Mouse (Mus musculus) right cerebral cortex, postnatal 25 days (tissue): Measurements from ENCODE around the gene Txlna.

Experiments
- DNase-seq: peaks from one replicate; pipeline ENCODE4 v3.0.0; 2022

Gene Txlna

GRCm38 (mm10) chr4:129624281-129625028 lies 16.4 kb downstream of the Txlna start:
- peak; percentile 88 for DNase-seq

DNA sequence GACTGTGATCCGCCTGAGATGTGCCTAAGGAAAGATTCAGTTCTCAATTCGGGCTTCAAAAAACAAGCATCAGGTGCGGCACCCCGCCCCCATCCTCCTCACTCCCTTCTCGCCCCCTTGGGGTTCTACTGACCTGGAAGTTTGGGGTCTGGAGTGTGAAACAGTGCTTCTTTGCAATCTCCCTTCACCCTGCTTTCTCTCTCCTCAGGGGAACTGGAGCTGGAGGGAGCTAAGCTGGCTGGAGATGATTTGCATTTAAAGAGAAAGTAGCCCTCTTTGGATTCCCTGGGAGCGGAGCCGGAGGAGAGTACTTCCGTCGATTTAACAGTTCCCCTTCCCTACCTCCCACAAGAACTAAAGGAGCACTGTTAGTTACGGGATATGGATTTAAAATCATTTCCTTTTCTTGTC lies 17.2 kb downstream of the Txlna start, which contains the start of gene Ccdc28b:
Ccdc28b (minus strand) TSS at position 267 of the 411 bp plus-strand sequence.
- DNase-seq, result peak; percentile 59

- DNase-seq, result no peak
Measured at GRCm38 (mm10) chr4:129622803-129623535, 17.9 kb downstream of the Txlna start.

DNA sequence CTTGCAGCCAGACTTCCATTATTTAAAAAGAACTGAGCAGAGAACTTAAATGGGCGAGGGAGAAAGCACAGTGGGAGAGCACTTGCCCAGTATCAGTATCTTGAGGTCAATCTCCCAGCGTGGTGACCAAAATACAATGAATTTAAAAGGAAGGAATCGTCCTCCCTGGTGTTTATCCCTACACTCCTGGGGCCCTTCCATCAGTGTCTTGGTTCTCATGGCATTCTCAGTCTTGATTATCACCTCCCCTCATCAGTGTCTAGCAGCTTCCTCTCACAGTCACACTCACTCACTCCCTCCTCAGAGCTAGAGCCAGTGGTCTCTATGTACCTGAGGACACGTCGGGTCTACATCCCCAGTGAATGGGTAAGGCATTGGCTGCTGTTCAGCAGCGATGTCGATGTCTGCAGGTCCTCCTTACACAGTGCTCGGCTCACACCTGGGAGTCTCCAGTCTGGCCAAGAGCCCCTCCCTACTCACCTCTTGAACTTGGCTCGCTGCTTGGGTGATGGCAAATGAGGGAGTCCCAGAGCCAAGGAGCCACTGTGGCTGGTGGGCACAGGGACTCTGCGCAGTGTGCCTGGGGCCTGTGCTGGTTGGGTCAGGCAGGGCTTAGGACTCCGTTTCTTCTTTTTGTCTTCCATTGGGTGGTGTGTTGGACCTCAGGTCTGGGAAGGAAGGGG lies 18.6 kb downstream of the Txlna start:
- no peak for DNase-seq

GRCm38 (mm10) chr4:129621283-129621841 lies 19.5 kb downstream of the Txlna start:
- no peak for DNase-seq

- no peak for DNase-seq
Measured at GRCm38 (mm10) chr4:129620419-129621282, 20.2 kb downstream of the Txlna start.

- peak; percentile 96 for DNase-seq
Measured at GRCm38 (mm10) chr4:129618786-129619691, 21.8 kb downstream of the Txlna start, which contains the start of gene Iqcc. Iqcc (minus strand) TSS chr4:129619099.

DNA sequence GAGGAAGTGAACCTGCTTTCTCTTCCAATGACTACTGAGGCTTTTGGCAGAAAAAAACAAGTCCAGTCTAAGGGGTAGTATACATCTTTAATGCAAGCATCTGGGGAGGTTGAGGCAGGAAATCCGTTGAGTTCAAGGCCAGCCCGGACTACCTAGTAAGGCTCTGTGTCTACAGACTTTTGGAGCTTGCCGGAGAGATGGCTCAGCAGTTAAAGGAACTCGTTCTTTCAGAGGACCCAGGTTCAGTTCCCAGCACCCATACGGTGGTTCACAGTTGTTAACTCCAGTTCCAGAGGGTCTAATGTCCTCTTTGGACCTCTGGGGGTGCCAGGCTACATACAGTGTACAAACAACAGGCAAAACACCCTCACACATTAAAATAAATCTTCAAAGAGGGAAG lies 22.8 kb downstream of the Txlna start:
- DNase-seq, result no peak

GRCm38 (mm10) chr4:129617121-129617641 lies 23.7 kb downstream of the Txlna start:
- no peak for DNase-seq

- DNase-seq, result no peak
Measured at GRCm38 (mm10) chr4:129616631-129617030, 24.2 kb downstream of the Txlna start.

- no peak for DNase-seq
Measured at GRCm38 (mm10) chr4:129615801-129616290, 25.0 kb downstream of the Txlna start.

DNA sequence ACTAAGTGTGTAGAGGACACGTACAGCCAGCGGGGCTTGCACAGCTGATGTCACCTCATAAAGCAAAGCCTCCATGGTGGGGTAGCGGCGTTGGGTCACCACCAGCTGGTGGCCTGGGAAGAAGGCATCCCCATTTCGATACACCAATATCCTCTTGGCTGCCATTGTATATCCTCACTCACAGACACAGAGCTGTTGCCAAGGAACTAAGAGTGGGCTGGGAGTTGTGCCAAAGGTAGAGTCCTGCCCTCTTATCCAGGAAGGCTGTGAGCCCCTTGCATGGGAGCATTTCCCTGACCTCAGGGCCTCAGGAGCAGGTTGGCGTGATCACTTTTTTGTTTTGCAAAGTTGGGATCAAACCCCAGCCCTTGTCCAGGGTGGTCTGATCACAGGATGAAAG lies 26.8 kb downstream of the Txlna start, which contains the start of gene Dcdc2b:
Dcdc2b (minus strand) TSS at position 165 of the 400 bp plus-strand sequence.
- no peak for DNase-seq

DNA sequence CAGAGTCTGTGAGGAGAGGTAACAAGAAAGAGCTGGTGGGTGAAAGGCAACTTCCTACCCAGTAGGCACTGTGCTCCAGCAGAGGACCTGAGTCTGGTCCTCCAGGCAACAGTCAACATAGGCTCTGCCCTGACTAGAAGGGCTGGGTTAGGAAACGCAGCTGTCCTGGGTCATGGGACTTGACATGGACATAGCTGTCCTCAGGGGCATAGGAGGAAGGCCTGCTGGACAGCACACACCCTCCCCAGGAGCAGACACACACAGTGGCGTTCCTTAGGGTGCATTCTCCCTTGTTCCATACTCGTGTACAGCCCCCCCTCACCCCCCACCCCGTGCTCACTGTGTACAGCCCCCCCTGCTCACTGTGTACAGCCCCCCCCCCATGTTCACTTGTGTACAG lies 30.4 kb downstream of the Txlna start:
- no peak for DNase-seq

GRCm38 (mm10) chr4:129610026-129610425 lies 30.8 kb downstream of the Txlna start:
- DNase-seq, result no peak

DNA sequence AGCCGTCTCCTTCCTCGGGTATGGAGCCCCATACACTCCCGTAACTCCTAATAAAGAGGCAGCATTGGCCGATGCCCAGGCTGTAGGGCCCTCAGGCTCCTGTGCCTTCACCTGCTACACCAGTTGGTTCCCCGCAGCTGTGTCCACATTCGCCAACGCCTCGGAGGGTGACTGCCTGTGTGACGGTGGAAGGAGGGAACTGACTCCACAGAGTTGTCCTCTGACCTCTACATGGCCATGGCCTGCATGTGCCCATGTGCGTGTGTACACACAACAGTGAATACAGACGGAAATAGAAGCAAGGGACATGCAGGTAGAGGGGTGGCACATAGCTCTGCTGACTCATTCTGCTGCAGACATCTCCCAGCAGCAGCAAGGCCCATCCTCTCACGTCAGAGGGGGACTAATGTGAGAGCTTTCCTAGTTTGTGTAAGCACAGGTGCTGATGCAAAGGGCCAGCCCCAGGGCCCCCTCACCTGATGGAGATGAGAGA lies 31.7 kb downstream of the Txlna start:
- DNase-seq, result no peak

DNA sequence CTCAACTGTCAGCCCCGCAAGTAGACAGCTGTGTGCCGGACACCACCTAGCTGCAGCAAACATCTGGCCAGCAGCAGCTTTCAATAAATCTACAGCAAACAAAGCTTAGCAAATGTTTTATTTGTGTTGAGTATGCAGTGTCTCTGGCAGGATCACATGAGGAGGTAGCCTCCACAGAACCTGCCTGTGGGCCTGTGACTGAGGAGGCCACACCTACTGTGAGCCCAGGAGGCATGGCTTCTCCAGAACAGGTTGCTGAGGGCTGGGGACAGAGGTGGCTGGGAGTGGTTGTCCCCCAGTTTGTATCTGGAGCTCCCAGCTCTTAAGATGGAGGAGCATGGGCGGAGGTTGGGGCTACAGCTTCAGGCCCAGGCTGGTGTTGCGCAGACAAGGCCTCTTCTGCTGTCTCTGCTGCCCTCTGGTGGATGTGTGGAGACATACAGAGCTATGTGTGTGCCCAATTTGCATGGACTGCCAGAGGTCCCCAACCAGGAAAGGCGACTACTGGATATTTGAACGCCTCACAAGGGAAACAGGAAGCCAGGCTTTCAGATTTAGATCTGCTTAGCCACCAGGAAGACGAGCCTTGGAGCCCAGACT lies 32.3 kb downstream of the Txlna start:
- DNase-seq, result peak; percentile 78

- DNase-seq, result peak; percentile 84
Measured at GRCm38 (mm10) chr4:129600233-129601158, 40.4 kb downstream of the Txlna start, which contains the start of the genes Eif3i and Tmem234. Eif3i (minus strand) TSS chr4:129600648. Tmem234 (plus strand) TSS chr4:129600668.

DNA sequence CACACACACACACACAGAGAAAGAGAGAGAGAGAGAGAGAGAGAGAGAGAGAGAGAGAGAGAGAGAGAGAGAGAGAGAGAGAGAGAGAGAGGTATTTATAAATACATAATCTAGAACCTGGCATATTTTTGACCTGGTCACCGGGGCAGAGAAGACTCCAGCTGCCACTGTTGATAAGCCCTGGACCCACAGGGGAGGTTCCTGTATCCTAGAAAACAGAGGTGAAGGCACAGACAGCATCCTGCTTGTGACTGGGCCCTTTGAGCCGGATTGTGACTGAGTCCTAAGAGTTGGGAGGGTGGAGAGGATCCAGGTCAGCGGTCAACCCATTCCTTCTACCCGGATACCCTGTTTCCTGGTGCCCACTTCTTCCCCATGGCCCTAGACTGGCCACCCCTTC lies 52.0 kb downstream of the Txlna start:
- no peak for DNase-seq

DNA sequence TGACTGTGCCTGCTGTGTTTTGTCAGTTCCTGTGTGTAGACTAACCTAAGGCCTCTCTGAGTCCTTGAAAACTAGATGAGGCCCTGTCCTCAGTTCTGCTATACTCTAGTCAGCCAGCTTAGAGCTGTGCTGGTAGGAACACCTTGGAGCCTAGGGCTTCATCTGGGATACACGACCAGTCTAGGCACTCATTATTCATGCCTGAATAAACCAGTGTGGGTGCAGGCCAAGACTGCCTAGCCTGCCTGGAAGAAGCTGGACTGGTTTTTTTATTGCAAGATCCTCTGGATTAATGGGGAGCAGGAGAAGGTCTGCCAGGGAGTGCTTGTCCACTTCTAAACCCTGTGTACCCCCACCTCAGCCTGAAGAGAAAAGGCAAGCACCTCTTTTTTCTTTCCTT lies 53.9 kb downstream of the Txlna start:
- no peak for DNase-seq
